Mouse (Mus musculus): ENCODE results near the gene Cd7. TPM values are rescaled to one million over a fixed set of nuclear protein-coding genes. Genes with fewer than 3 reads are reported as not detected.
A peak's percentile ranks its signal among the peaks of the same experiment; 100 is the strongest.

The Cd7 gene
- 1.7 and 3.6 TPM in 2 replicates for polyA plus RNA-seq (2011; ENCODE audit: insufficient read depth, insufficient read length, low replicate concordance, missing spikeins)

DNA sequence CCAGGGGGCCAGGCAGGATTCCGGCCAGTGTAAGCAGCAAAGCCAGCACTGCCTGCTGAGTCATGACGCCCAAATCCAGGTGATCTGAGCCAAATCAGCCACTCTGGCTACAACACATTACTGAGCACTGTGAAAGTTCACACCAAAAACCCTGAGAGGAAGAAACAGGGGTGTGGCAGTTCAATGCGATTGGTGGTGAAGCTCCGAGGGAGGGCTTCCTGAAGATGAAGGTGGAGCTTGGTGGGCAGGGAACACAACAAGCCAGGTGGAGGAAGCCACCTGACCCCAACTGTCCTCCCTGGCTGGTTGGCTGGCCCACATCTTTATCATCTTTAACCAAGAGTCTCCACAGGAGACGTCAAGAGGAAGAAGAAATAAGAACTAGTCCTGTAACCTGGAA lies at the start of gene Cd7:
TSS of gene Cd7 (minus strand) at position 117 of the 400 bp plus-strand sequence.
- TF ChIP-seq POLR2A (IDR thresholded peaks at IDR 0.05; ENCODE audit: borderline replicate concordance, control insufficient read depth, low read depth, low read length): no peak
- TF ChIP-seq CTCF (IDR thresholded peaks at IDR 0.05; ENCODE audit: control insufficient read depth, insufficient read depth, low read length): no peak
- H3K27ac ChIP-seq (ENCODE audit: control insufficient read depth, insufficient read depth, low read depth, low read length, poor library complexity): peak within 1 kb of the TSS; percentile 56
- H3K4me3 ChIP-seq (replicated peaks; ENCODE audit: control insufficient read depth, low read depth, low read length): peak within 1 kb of the TSS; percentile 42
- no peaks in the 10 kb centered on the region; the same call in 1 of the 2 replicates for H3K4me1 ChIP-seq (ENCODE audit: control insufficient read depth, insufficient read depth, low read length)
- WGBS: 12% methylated on average over 5 of the region's 5 CpGs

DNA sequence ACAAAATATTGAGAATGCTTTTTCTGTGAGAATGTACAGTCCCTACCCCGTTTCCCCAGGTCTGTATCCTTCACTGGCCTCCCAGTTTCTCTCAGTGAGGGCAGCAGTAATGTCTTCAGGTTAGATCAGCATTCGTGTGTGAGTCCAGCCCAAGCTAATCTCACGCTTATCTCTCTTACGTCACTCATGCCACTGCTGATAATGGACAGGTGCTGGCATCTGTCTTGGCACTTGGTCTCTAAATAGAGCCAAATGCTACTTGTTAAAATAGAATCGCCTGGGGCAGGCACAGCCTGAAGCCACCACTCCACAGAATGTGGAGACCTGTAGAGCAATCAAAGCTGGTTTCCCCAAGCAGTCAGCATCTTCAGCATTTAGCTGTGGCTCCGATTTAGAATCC lies 49.8 kb upstream of the Cd7 start:
- TF ChIP-seq CTCF (IDR thresholded peaks at IDR 0.05; ENCODE audit: control insufficient read depth, insufficient read depth, low read length) (no peak), POLR2A (IDR thresholded peaks at IDR 0.05; ENCODE audit: borderline replicate concordance, control insufficient read depth, low read depth, low read length) (no peak)
- Histone ChIP-seq H3K4me1 (ENCODE audit: control insufficient read depth, insufficient read depth, low read length) (no peaks in the 10 kb centered on the region; the same call in 1 of the 2 replicates), H3K4me3 (replicated peaks; ENCODE audit: control insufficient read depth, low read depth, low read length) (no peak overlapping the region), H3K27ac (ENCODE audit: control insufficient read depth, insufficient read depth, low read depth, low read length, poor library complexity) (no peak overlapping the region)
- 78% methylated on average over 6 of the region's 6 CpGs for WGBS

DNA sequence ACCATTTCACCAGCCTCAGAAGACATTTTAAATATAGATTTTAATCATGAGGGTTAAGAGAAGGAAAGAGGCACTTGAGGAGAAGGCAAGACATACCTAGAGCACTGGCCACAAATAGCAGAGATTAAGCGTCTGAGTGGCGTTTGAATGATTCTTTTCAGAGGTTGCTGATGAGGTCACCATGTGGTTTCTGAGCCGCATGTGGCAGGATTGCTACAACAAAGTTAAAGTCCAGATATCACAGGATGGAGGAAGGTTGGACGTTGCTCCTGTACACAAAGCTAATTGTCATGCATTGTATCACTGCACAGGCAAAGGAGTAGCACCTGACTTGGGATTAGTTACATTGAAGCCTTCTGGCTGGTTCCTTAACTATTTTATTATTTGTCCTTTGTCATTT lies 47.1 kb upstream of the Cd7 start:
- H3K4me3 ChIP-seq (replicated peaks; ENCODE audit: control insufficient read depth, low read depth, low read length): no peak overlapping the region
- no peak for TF ChIP-seq POLR2A (IDR thresholded peaks at IDR 0.05; ENCODE audit: borderline replicate concordance, control insufficient read depth, low read depth, low read length)
- TF ChIP-seq CTCF (IDR thresholded peaks at IDR 0.05; ENCODE audit: control insufficient read depth, insufficient read depth, low read length): no peak
- WGBS: 36% methylated on average over 4 of the region's 4 CpGs

DNA sequence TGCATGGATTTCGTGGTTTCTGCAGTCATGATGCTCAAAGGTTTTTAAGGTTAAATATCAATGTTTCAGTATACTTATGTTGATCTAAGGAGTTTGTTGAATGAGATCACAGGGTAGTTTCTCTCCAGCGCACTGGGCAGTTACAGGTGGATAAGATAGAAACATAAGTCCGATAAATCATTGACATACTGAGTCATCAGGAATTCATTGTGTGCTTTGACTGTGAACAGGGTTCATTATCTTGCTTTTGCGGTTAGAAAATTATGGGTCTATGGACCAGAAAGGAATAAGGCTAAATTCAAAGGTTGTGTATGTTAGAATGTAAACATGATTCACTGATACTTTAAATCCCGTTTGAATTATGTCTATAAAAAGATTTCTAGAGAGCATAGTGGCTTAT lies 46.0 kb upstream of the Cd7 start:
- Histone ChIP-seq H3K27ac (ENCODE audit: control insufficient read depth, insufficient read depth, low read depth, low read length, poor library complexity) (no peak overlapping the region), H3K4me3 (replicated peaks; ENCODE audit: control insufficient read depth, low read depth, low read length) (no peak overlapping the region), H3K4me1 (ENCODE audit: control insufficient read depth, insufficient read depth, low read length) (peaks cover 3% of the 10 kb centered on the region)
- TF ChIP-seq CTCF (IDR thresholded peaks at IDR 0.05; ENCODE audit: control insufficient read depth, insufficient read depth, low read length) (no peak), POLR2A (IDR thresholded peaks at IDR 0.05; ENCODE audit: borderline replicate concordance, control insufficient read depth, low read depth, low read length) (no peak)
- 70% methylated on average over 5 of the region's 5 CpGs for WGBS

More for the DNA sequence above, 47.1 kb upstream of the Cd7 start:
- no peak overlapping the region for H3K27ac ChIP-seq (ENCODE audit: control insufficient read depth, insufficient read depth, low read depth, low read length, poor library complexity)
- peaks cover 3% of the 10 kb centered on the region for H3K4me1 ChIP-seq (ENCODE audit: control insufficient read depth, insufficient read depth, low read length)

DNA sequence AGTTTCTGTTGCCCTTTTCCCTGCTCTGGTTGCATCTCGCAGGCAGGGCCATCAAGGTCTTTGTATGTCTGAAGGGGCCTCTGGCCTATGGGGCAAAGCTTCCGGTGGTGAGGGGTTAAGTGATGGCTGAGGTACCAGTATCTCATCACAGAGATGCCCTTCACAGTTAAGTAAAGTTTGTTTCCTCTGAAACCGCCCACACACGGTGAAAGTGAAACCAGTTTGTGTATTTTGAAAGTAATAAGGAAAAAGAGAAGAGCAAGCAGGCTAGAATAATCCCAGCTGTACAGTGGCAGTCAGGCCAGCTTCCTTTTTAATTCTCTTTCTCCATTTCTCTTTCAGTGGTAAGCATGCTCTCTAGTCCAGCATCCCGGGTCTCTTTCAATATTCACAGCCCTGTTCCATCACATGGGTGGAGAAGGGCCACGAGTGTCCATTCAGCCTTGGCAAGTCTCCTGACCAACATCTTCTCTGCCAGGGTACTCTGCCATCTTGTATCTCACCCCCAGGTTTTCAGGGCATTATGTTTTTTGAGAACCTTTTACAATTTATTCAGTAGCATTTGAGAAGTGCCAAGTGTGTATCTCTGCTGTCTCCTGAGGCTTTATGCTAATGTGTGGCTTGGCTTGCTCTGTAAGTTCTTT lies 43.8 kb upstream of the Cd7 start:
- H3K4me1 ChIP-seq (ENCODE audit: control insufficient read depth, insufficient read depth, low read length): peaks cover 4% of the 10 kb centered on the region
- H3K27ac ChIP-seq (ENCODE audit: control insufficient read depth, insufficient read depth, low read depth, low read length, poor library complexity): peak overlapping the region; percentile 77

DNA sequence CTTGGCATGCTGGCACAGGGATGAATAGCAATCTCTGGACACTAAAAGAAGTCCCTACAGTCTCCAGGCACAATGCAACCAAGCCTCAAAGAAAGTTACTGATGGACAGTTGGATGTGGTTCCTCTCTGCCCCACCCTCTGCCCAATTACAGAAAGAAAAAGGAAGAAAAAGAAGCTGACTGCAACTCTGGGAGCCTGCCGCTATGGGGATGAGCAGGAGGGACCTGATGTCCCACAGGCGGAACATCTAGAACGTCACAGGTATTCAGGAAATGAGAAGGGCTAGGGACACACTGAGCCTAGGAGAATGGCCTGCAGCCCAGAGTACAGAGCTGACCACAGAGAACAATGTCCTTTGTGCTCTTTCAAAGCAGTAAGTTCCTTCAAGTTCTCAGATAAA lies 43.0 kb upstream of the Cd7 start:
- WGBS: 22% methylated on average over 3 of the region's 3 CpGs

More for the DNA sequence above, 43.8 kb upstream of the Cd7 start:
- H3K4me3 ChIP-seq (replicated peaks; ENCODE audit: control insufficient read depth, low read depth, low read length): peak overlapping the region; percentile 24
- WGBS: 6% methylated on average over 6 of the region's 6 CpGs
- TF ChIP-seq POLR2A (IDR thresholded peaks at IDR 0.05; ENCODE audit: borderline replicate concordance, control insufficient read depth, low read depth, low read length): no peak
- TF ChIP-seq CTCF (IDR thresholded peaks at IDR 0.05; ENCODE audit: control insufficient read depth, insufficient read depth, low read length): no peak

DNA sequence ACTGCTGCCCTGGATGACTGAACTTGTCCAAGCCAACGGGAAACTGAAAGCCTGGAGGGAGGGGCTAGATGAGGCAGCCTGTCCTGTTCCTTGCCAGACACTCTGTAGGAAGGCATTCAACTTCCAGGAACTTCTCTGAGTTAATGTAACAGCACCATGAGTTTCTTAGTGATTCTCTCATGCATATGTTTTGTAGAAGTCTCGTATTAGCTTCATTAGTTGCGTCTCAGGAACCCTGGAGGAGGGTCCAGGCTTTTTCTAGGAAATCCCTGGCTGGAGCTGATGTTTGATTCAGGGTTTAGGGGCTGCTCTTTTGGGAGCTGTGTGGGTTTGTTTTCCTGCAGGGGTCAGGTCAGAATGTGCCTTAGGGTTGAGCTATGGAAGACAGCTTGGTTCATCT lies 41.9 kb upstream of the Cd7 start, which contains the start of gene Sectm1a:
TSS of gene Sectm1a (minus strand) at position 101 of the 400 bp plus-strand sequence.
- TF ChIP-seq POLR2A (IDR thresholded peaks at IDR 0.05; ENCODE audit: borderline replicate concordance, control insufficient read depth, low read depth, low read length) (no peak), CTCF (IDR thresholded peaks at IDR 0.05; ENCODE audit: control insufficient read depth, insufficient read depth, low read length) (no peak)

More for the DNA sequence above, 43.0 kb upstream of the Cd7 start:
- Histone ChIP-seq H3K27ac (ENCODE audit: control insufficient read depth, insufficient read depth, low read depth, low read length, poor library complexity) (peak overlapping the region; percentile 77), H3K4me3 (replicated peaks; ENCODE audit: control insufficient read depth, low read depth, low read length) (no peak overlapping the region), H3K4me1 (ENCODE audit: control insufficient read depth, insufficient read depth, low read length) (peaks cover 4% of the 10 kb centered on the region)
- no peak for TF ChIP-seq POLR2A (IDR thresholded peaks at IDR 0.05; ENCODE audit: borderline replicate concordance, control insufficient read depth, low read depth, low read length)
- no peak for TF ChIP-seq CTCF (IDR thresholded peaks at IDR 0.05; ENCODE audit: control insufficient read depth, insufficient read depth, low read length)

DNA sequence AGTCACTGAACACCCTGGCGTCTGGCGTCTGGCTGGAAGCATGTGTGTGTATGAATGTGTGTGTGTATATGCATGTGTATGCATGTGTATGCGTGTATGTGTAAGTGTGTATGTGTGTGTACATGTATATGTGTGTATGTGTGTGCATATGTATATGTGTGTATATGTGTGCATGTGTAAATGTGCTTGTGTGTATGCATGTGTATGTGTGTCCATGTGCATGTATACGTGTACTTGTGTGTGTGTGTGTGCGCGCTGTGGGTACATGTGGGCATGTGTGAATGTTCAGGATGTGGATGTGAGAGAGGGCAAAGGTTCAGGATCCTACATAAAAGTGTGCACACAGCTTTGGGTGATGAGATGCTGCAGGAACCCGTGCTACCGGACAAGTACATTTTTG lies 41.1 kb upstream of the Cd7 start:
- H3K4me1 ChIP-seq (ENCODE audit: control insufficient read depth, insufficient read depth, low read length): peaks cover 4% of the 10 kb centered on the region
- 89% methylated on average over 8 of the region's 8 CpGs for WGBS
- H3K27ac ChIP-seq (ENCODE audit: control insufficient read depth, insufficient read depth, low read depth, low read length, poor library complexity): no peak overlapping the region
- TF ChIP-seq POLR2A (IDR thresholded peaks at IDR 0.05; ENCODE audit: borderline replicate concordance, control insufficient read depth, low read depth, low read length) (no peak), CTCF (IDR thresholded peaks at IDR 0.05; ENCODE audit: control insufficient read depth, insufficient read depth, low read length) (no peak)
- H3K4me3 ChIP-seq (replicated peaks; ENCODE audit: control insufficient read depth, low read depth, low read length): no peak overlapping the region

More for the DNA sequence above, 41.9 kb upstream of the Cd7 start, which contains the start of gene Sectm1a:
- Histone ChIP-seq H3K4me1 (ENCODE audit: control insufficient read depth, insufficient read depth, low read length) (peaks cover 4% of the 10 kb centered on the region), H3K4me3 (replicated peaks; ENCODE audit: control insufficient read depth, low read depth, low read length) (no peak within 1 kb of the TSS), H3K27ac (ENCODE audit: control insufficient read depth, insufficient read depth, low read depth, low read length, poor library complexity) (no peak within 1 kb of the TSS)
- WGBS: 70% methylated on average over 3 of the region's 3 CpGs

Measured in bone marrow, adult 2 months (tissue).